Mouse (Mus musculus): ENCODE results near the gene Runx1. TPM values are rescaled to one million over a fixed set of nuclear protein-coding genes. Genes with fewer than 3 reads are reported as not detected.

Runx1 gene
- total and polyA plus RNA-seq, 2 experiments from 2014 or later, result 1.3 to 2.2 TPM

- WGBS, result 63% methylated on average over 8 of the region's 8 CpGs
- 0 out of 2 replicates have a peak, but pooled peaks cover 3% of the 10 kb centered on the region for H3K9me3 ChIP-seq (ENCODE audit: low read length)
- no peaks in the 10 kb centered on the region for H3K36me3 ChIP-seq (ENCODE audit: insufficient read depth, low read length)
- H3K4me2 ChIP-seq (ENCODE audit: low read depth, low read length), result no peak overlapping the region
- DNase-seq (ENCODE audit: low spot score), result no peak
- H3K27ac ChIP-seq, result no peak overlapping the region
- no peaks in the 10 kb centered on the region for H3K27me3 ChIP-seq (ENCODE audit: insufficient read depth, low read length)
- no peak for ATAC-seq
- no peak overlapping the region for H3K9ac ChIP-seq (replicated peaks; ENCODE audit: low read length)
- H3K4me1 ChIP-seq (ENCODE audit: insufficient read depth, low read length), result no peaks in the 10 kb centered on the region
- H3K4me3 ChIP-seq (ENCODE audit: low read length), result no peak overlapping the region
- TF ChIP-seq CTCF (IDR thresholded peaks at IDR 0.05; ENCODE audit: low read depth), result no peak
Observed at GRCm38 (mm10) chr16:92621859-92622258, 204.1 kb downstream of the Runx1 start.

- no peak overlapping the region for H3K9ac ChIP-seq (replicated peaks; ENCODE audit: low read length)
- WGBS, result 57% methylated on average over 10 of the region's 10 CpGs
- H3K4me2 ChIP-seq (ENCODE audit: low read depth, low read length), result no peak overlapping the region
- H3K27ac ChIP-seq, result no peak overlapping the region
- DNase-seq (ENCODE audit: low spot score) (no peak), ATAC-seq (no peak)
- H3K4me3 ChIP-seq (ENCODE audit: low read length), result no peak overlapping the region
- TF ChIP-seq CTCF (IDR thresholded peaks at IDR 0.05; ENCODE audit: low read depth), result no peak
- no peaks in the 10 kb centered on the region for H3K27me3 ChIP-seq (ENCODE audit: insufficient read depth, low read length)
- 0 out of 2 replicates have a peak, but pooled peaks cover 3% of the 10 kb centered on the region for H3K9me3 ChIP-seq (ENCODE audit: low read length)
- no peaks in the 10 kb centered on the region for H3K4me1 ChIP-seq (ENCODE audit: insufficient read depth, low read length)
- no peaks in the 10 kb centered on the region for H3K36me3 ChIP-seq (ENCODE audit: insufficient read depth, low read length)
Observed at GRCm38 (mm10) chr16:92620841-92621518, 205.0 kb downstream of the Runx1 start.

- no peak for TF ChIP-seq CTCF (IDR thresholded peaks at IDR 0.05; ENCODE audit: low read depth)
- 91% methylated on average over 2 of the region's 2 CpGs for WGBS
- Histone ChIP-seq H3K27me3 (ENCODE audit: insufficient read depth, low read length) (no peaks in the 10 kb centered on the region), H3K9me3 (ENCODE audit: low read length) (0 out of 2 replicates have a peak, but pooled peaks cover 3% of the 10 kb centered on the region), H3K4me1 (ENCODE audit: insufficient read depth, low read length) (no peaks in the 10 kb centered on the region), H3K27ac (no peak overlapping the region), H3K4me3 (ENCODE audit: low read length) (no peak overlapping the region), H3K4me2 (ENCODE audit: low read depth, low read length) (no peak overlapping the region), H3K9ac (replicated peaks; ENCODE audit: low read length) (no peak overlapping the region), H3K36me3 (ENCODE audit: insufficient read depth, low read length) (no peaks in the 10 kb centered on the region)
- ATAC-seq, result no peak
- DNase-seq (ENCODE audit: low spot score), result no peak
Observed at GRCm38 (mm10) chr16:92616839-92617238, 209.1 kb downstream of the Runx1 start.

GRCm38 (mm10) chr16:92615234-92615799 is 210.6 kb downstream of the Runx1 start:
- Histone ChIP-seq H3K4me2 (ENCODE audit: low read depth, low read length) (no peak overlapping the region), H3K36me3 (ENCODE audit: insufficient read depth, low read length) (no peaks in the 10 kb centered on the region), H3K4me3 (ENCODE audit: low read length) (no peak overlapping the region), H3K27me3 (ENCODE audit: insufficient read depth, low read length) (no peaks in the 10 kb centered on the region), H3K4me1 (ENCODE audit: insufficient read depth, low read length) (peaks cover 5% of the 10 kb centered on the region; the same call in 1 of the 2 replicates), H3K27ac (no peak overlapping the region), H3K9ac (replicated peaks; ENCODE audit: low read length) (no peak overlapping the region), H3K9me3 (ENCODE audit: low read length) (0 out of 2 replicates have a peak, but pooled peaks cover 3% of the 10 kb centered on the region)
- DNase-seq (ENCODE audit: low spot score) (no peak), ATAC-seq (no peak)
- 93% methylated on average over 15 of the region's 15 CpGs for WGBS
- TF ChIP-seq CTCF (IDR thresholded peaks at IDR 0.05; ENCODE audit: low read depth), result peak; percentile 25; the same call in 1 of the 2 replicates

GRCm38 (mm10) chr16:92612546-92612945 is 213.4 kb downstream of the Runx1 start:
- Histone ChIP-seq H3K36me3 (ENCODE audit: insufficient read depth, low read length) (no peaks in the 10 kb centered on the region), H3K4me1 (ENCODE audit: insufficient read depth, low read length) (peaks cover 19% of the 10 kb centered on the region), H3K4me2 (ENCODE audit: low read depth, low read length) (no peak overlapping the region), H3K27me3 (ENCODE audit: insufficient read depth, low read length) (no peaks in the 10 kb centered on the region), H3K27ac (no peak overlapping the region), H3K9me3 (ENCODE audit: low read length) (no peaks in the 10 kb centered on the region), H3K4me3 (ENCODE audit: low read length) (no peak overlapping the region), H3K9ac (replicated peaks; ENCODE audit: low read length) (no peak overlapping the region)
- WGBS, result 43% methylated on average over 8 of the region's 8 CpGs
- ATAC-seq (no peak), DNase-seq (ENCODE audit: low spot score) (no peak)
- TF ChIP-seq CTCF (IDR thresholded peaks at IDR 0.05; ENCODE audit: low read depth), result no peak

GRCm38 (mm10) chr16:92611641-92612149 is 214.3 kb downstream of the Runx1 start:
- Histone ChIP-seq H3K27me3 (ENCODE audit: insufficient read depth, low read length) (no peaks in the 10 kb centered on the region), H3K4me3 (ENCODE audit: low read length) (no peak overlapping the region), H3K4me1 (ENCODE audit: insufficient read depth, low read length) (peaks cover 19% of the 10 kb centered on the region), H3K36me3 (ENCODE audit: insufficient read depth, low read length) (no peaks in the 10 kb centered on the region), H3K27ac (no peak overlapping the region), H3K9me3 (ENCODE audit: low read length) (no peaks in the 10 kb centered on the region), H3K4me2 (ENCODE audit: low read depth, low read length) (no peak overlapping the region), H3K9ac (replicated peaks; ENCODE audit: low read length) (no peak overlapping the region)
- peak; percentile 38 for DNase-seq (ENCODE audit: low spot score)
- WGBS, result 58% methylated on average over 11 of the region's 12 CpGs
- ATAC-seq, result no peak
- no peak for TF ChIP-seq CTCF (IDR thresholded peaks at IDR 0.05; ENCODE audit: low read depth)

GRCm38 (mm10) chr16:92610464-92610863 is 215.5 kb downstream of the Runx1 start:
- DNase-seq (ENCODE audit: low spot score), result no peak
- TF ChIP-seq CTCF (IDR thresholded peaks at IDR 0.05; ENCODE audit: low read depth), result no peak
- no peaks in the 10 kb centered on the region for H3K27me3 ChIP-seq (ENCODE audit: insufficient read depth, low read length)
- no peaks in the 10 kb centered on the region for H3K36me3 ChIP-seq (ENCODE audit: insufficient read depth, low read length)
- peaks cover 19% of the 10 kb centered on the region for H3K4me1 ChIP-seq (ENCODE audit: insufficient read depth, low read length)
- no peaks in the 10 kb centered on the region for H3K9me3 ChIP-seq (ENCODE audit: low read length)
- no peak for ATAC-seq
- H3K27ac ChIP-seq, result no peak overlapping the region
- WGBS, result 59% methylated on average over 8 of the region's 8 CpGs
- no peak overlapping the region for H3K4me3 ChIP-seq (ENCODE audit: low read length)
- no peak overlapping the region for H3K9ac ChIP-seq (replicated peaks; ENCODE audit: low read length)
- no peak overlapping the region for H3K4me2 ChIP-seq (ENCODE audit: low read depth, low read length)
